Mouse (Mus musculus) liver, embryonic 14.5 days (tissue): ENCODE results near the gene Tmem231.

ENCODE experiments used
- CTCF ChIP-seq: IDR thresholded peaks from 2 replicates; pipeline ENCODE4 v1.5.1; 2016; ENCODE audit warnings: antibody characterized with exemption, low read depth, control low read depth
- EP300 ChIP-seq: IDR thresholded peaks from 2 replicates; pipeline ENCODE4 v1.6.1; 2016; ENCODE audit warnings: antibody characterized with exemption, low read depth

DNA sequence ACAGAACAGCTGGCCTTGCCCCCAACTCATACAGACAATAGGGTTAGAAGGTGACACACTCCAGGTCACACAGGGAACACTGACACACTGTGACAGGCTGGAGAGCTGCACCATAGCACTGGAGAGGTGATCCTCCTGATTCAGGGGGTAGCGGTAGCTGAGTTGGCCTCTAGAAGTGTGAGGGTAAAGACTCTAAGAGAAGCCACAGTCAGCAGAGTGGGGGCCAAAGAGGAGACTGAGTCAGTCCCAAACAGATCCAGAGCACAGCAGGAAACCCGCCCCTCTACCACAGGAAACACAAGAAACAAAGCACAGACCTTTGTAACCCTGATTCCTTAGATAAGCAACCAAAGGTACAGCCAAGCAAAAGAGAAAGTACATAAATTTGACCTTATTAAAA is 42.6 kb upstream of the Tmem231 start:
- TF ChIP-seq CTCF (no peak), EP300 (no peak)
